Comparison of ENCODE assay signal across 11 mouse cellular contexts in genomic region chr6:112302248-112302647, GRCm38 (mm10). TPM values are rescaled to one million over a fixed set of nuclear protein-coding genes. Genes with fewer than 3 reads are reported as not detected.
DNase-seq lines count a peak whose midpoint lies in the region; ATAC-seq and TF ChIP-seq lines count a peak whose summit lies in the region.
"Had no signal": no experiment of that assay in that cellular context is flagged by ENCODE, and none has a peak within 500 bp of the region (broad histone marks: within the 10 kb centered on the region; RNA-seq: fewer than 3 reads in every experiment).

No protein-coding gene starts in this region.

- peak; percentile 80 for DNase-seq in R1 (ENCODE audit: low read depth, low spot score)
- DNase-seq in urinary bladder, postnatal 25 days (ENCODE audit: low spot score) = no peak
- DNase-seq in midbrain, postnatal 0 days (ENCODE audit: low spot score) = no peak

- TF ChIP-seq CTCF in midbrain, postnatal 0 days (IDR thresholded peaks at IDR 0.05) = no peak

- H3K36me3 ChIP-seq in heart, embryonic 16.5 days (ENCODE audit: control insufficient read depth, insufficient read depth) = peaks cover 9% of the 10 kb centered on the region; the same call in 1 of the 2 replicates
- no peaks in the 10 kb centered on the region for H3K36me3 ChIP-seq in liver, embryonic 15.5 days (replicated peaks)
- no peaks in the 10 kb centered on the region for H3K36me3 ChIP-seq in forebrain, embryonic 15.5 days
- H3K36me3 ChIP-seq in midbrain, postnatal 0 days (ENCODE audit: insufficient read depth, low read length) = no peaks in the 10 kb centered on the region
- H3K36me3 ChIP-seq: neural tube, embryonic 12.5 days had no signal

- H3K27me3 ChIP-seq in heart, embryonic 16.5 days (ENCODE audit: control insufficient read depth, insufficient read depth, low read length) = no peaks in the 10 kb centered on the region
- H3K27me3 ChIP-seq in liver, embryonic 15.5 days = no peaks in the 10 kb centered on the region
- H3K27me3 ChIP-seq in forebrain, embryonic 15.5 days = no peaks in the 10 kb centered on the region
- H3K27me3 ChIP-seq in midbrain, postnatal 0 days (ENCODE audit: insufficient read depth, low read length) = no peaks in the 10 kb centered on the region
- H3K27me3 ChIP-seq: forebrain, embryonic 13.5 days; neural tube, embryonic 12.5 days had no signal

- peak overlapping the region; percentile 27; the same call in 1 of the 2 replicates for H3K27ac ChIP-seq in heart, embryonic 16.5 days (ENCODE audit: low read length)
- H3K27ac ChIP-seq in liver, embryonic 15.5 days (replicated peaks) = no peak overlapping the region
- no peak overlapping the region for H3K27ac ChIP-seq in forebrain, embryonic 15.5 days (replicated peaks)
- no peak overlapping the region for H3K27ac ChIP-seq in midbrain, postnatal 0 days (ENCODE audit: low read depth, low read length)
- H3K27ac ChIP-seq: forebrain, embryonic 13.5 days; neural tube, embryonic 12.5 days had no signal

- peak; percentile 54; the same call in 1 of the 2 replicates for ATAC-seq in common myeloid progenitor, adult 5-6 weeks (replicated peaks; ENCODE audit: low read depth, poor library complexity, severe bottlenecking)
- ATAC-seq in heart, embryonic 16.5 days (replicated peaks; ENCODE audit: extremely low read depth, insufficient read depth, low FRiP score) = peak; percentile 61
- peak; percentile 76 for ATAC-seq in liver, embryonic 15.5 days (ENCODE audit: insufficient read depth)
- no peak for ATAC-seq in forebrain, embryonic 15.5 days (replicated peaks)
- ATAC-seq in midbrain, postnatal 0 days (ENCODE audit: low FRiP score) = no peak
- ATAC-seq: forebrain, embryonic 13.5 days; inflammation-experienced regulatory T-cells, adult 6 months; lung, postnatal 0 days had no signal

- no peak overlapping the region for H3K9ac ChIP-seq in heart, embryonic 16.5 days (ENCODE audit: low read length)
- H3K9ac ChIP-seq in liver, embryonic 15.5 days = no peak overlapping the region
- no peak overlapping the region for H3K9ac ChIP-seq in forebrain, embryonic 15.5 days (replicated peaks)
- H3K9ac ChIP-seq in midbrain, postnatal 0 days (replicated peaks; ENCODE audit: low read length, poor library complexity, severe bottlenecking) = no peak overlapping the region
- H3K9ac ChIP-seq: forebrain, embryonic 13.5 days; neural tube, embryonic 12.5 days had no signal

- no peaks in the 10 kb centered on the region for H3K9me3 ChIP-seq in heart, embryonic 16.5 days (replicated peaks; ENCODE audit: control insufficient read depth, low read length)
- no peaks in the 10 kb centered on the region for H3K9me3 ChIP-seq in liver, embryonic 15.5 days (replicated peaks)
- no peaks in the 10 kb centered on the region for H3K9me3 ChIP-seq in forebrain, embryonic 15.5 days
- no peaks in the 10 kb centered on the region for H3K9me3 ChIP-seq in midbrain, postnatal 0 days (ENCODE audit: low read length)
- H3K9me3 ChIP-seq: forebrain, embryonic 13.5 days; neural tube, embryonic 12.5 days had no signal

- H3K4me3 ChIP-seq in heart, embryonic 16.5 days (ENCODE audit: low read length) = no peak overlapping the region
- H3K4me3 ChIP-seq in liver, embryonic 15.5 days (replicated peaks) = no peak overlapping the region
- H3K4me3 ChIP-seq in forebrain, embryonic 15.5 days = no peak overlapping the region
- H3K4me3 ChIP-seq in midbrain, postnatal 0 days (ENCODE audit: low read depth, low read length) = no peak overlapping the region
- H3K4me3 ChIP-seq: forebrain, embryonic 13.5 days; neural tube, embryonic 12.5 days had no signal

- no peak overlapping the region for H3K4me2 ChIP-seq in heart, embryonic 16.5 days (ENCODE audit: low read depth, low read length)
- H3K4me2 ChIP-seq in liver, embryonic 15.5 days = no peak overlapping the region
- H3K4me2 ChIP-seq in forebrain, embryonic 15.5 days (replicated peaks) = no peak overlapping the region
- H3K4me2 ChIP-seq in midbrain, postnatal 0 days (ENCODE audit: low read depth, low read length, poor library complexity, severe bottlenecking) = no peak overlapping the region
- H3K4me2 ChIP-seq: forebrain, embryonic 13.5 days; neural tube, embryonic 12.5 days had no signal

- 28% methylated on average over 7 of the region's 7 CpGs for WGBS in heart, embryonic 16.5 days
- 35% methylated on average over 7 of the region's 7 CpGs for WGBS in liver, embryonic 15.5 days (ENCODE audit: insufficient replicate concordance)
- WGBS in forebrain, embryonic 15.5 days = 68% methylated on average over 7 of the region's 7 CpGs
- 73% methylated on average over 7 of the region's 7 CpGs for WGBS in midbrain, postnatal 0 days

- peaks cover 37% of the 10 kb centered on the region for H3K4me1 ChIP-seq in heart, embryonic 16.5 days (ENCODE audit: control insufficient read depth, insufficient read depth, low read length)
- H3K4me1 ChIP-seq in liver, embryonic 15.5 days (replicated peaks) = no peaks in the 10 kb centered on the region
- H3K4me1 ChIP-seq in forebrain, embryonic 15.5 days = no peaks in the 10 kb centered on the region
- H3K4me1 ChIP-seq in midbrain, postnatal 0 days (ENCODE audit: insufficient read depth, low read length) = no peaks in the 10 kb centered on the region
- H3K4me1 ChIP-seq: neural tube, embryonic 12.5 days had no signal

RNA-seq across cellular contexts. Expression of gene Lmcd1, which starts 28.7 kb away (rescaled TPM):
- total RNA-seq in common myeloid progenitor, adult 5-6 weeks (2017) = 2.1 and 3.9 TPM in 2 replicates
- polyA plus RNA-seq in heart, embryonic 16.5 days (2015; fragmentation: Nextera tagmentation; extraction: Ambion mirVana) = 58.0 and 60.2 TPM in 2 replicates
- 2.4 and 3.2 TPM in 2 replicates for polyA plus RNA-seq in liver, embryonic 15.5 days (2015; fragmentation: Nextera tagmentation; extraction: Ambion mirVana)
- polyA plus RNA-seq in forebrain, embryonic 15.5 days (2015; fragmentation: Nextera tagmentation; extraction: Ambion mirVana) = 14.2 and 15.3 TPM in 2 replicates
- total RNA-seq in midbrain, postnatal 0 days (2014; rRNA removed) = 9.5 and 10.1 TPM in 2 replicates
- polyA plus RNA-seq in midbrain, postnatal 0 days (2015; fragmentation: Nextera tagmentation; extraction: Ambion mirVana) = 6.3 and 7.6 TPM in 2 replicates
- polyA plus RNA-seq: inflammation-experienced regulatory T-cells, adult 6 months had no signal

Comparison
In these comparisons a context has a peak if more than half of its experiments do, and no peak if none do; other contexts are left out.
1. ATAC-seq: peak in common myeloid progenitor, adult 5-6 weeks (single experiment), heart, embryonic 16.5 days (single experiment) and liver, embryonic 15.5 days (single experiment); none in forebrain, embryonic 15.5 days (single experiment) and midbrain, postnatal 0 days (single experiment).